Mouse (Mus musculus): ENCODE measurements around the gene Gm20741.

DNA sequence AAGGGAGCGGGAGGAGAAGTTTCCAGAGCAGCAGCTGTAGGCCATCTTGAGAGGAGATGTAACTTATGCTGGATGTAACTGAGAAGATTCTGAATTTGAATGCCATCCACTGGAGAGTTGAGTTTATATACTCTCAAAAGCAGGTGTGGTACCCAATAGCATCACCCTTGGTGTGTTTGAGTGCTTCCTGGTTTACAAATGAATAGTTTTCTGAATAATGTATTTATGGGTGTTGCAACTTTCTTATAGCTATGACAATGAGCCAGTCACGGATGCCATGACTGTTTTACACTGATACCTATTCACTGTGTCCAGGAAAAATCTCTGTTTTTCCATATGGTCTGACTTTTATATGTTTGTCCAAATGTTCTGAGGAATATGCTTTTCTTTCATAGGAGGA is 37.9 kb downstream of the Gm20741 start, which contains the start of gene 2310057N15Rik:
- TF ChIP-seq CTCF (conservative IDR thresholded peaks at IDR 0.05; ENCODE audit: low read length) (no peak), POU5F1 (IDR thresholded peaks at IDR 0.05; ENCODE audit: borderline replicate concordance, low read length) (no peak)

All from E14TG2a.4 (cell line).